9 mouse cellular contexts compared by ENCODE assay signal in the genomic region with DNA sequence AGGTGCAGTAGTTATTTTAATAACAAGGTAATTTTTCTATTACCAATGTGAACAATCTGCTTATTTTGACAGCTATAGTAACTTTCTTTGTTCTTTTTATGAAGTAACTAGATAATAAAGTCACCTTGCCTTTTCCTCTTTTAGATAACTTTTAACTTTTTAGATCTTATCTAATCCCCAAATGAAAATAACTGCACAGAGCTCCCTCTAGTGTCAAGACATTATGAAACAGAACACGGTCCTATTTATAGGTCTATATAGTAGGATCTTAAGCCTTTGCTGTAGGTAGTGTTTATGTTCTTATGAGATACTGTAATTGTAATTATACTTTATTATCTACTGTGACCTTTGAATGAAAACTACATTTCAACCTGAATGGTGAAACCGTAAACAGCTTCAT. TPM values are rescaled to one million over a fixed set of nuclear protein-coding genes. Genes with fewer than 3 reads are reported as not detected.
DNase-seq lines count a peak whose midpoint lies in the region; ATAC-seq and TF ChIP-seq lines count a peak whose summit lies in the region.
"Had no signal": no experiment of that assay in that cellular context is flagged by ENCODE, and none has a peak within 500 bp of the region (broad histone marks: within the 10 kb centered on the region; RNA-seq: fewer than 3 reads in every experiment).

No protein-coding gene starts in this region.

- no peaks in the 10 kb centered on the region for H3K4me1 ChIP-seq in hindbrain, embryonic 11.5 days (replicated peaks; ENCODE audit: control insufficient read depth, insufficient read depth, low read length)
- no peaks in the 10 kb centered on the region for H3K4me1 ChIP-seq in hindbrain, embryonic 16.5 days (ENCODE audit: control insufficient read depth, insufficient read depth, low read depth, low read length)
- H3K4me1 ChIP-seq in midbrain, postnatal 0 days (ENCODE audit: insufficient read depth, low read length) = no peaks in the 10 kb centered on the region
- H3K4me1 ChIP-seq in midbrain, embryonic 10.5 days = no peaks in the 10 kb centered on the region
- H3K4me1 ChIP-seq: lung, embryonic 15.5 days had no signal

- H3K9ac ChIP-seq in hindbrain, embryonic 11.5 days (ENCODE audit: low read depth, low read length) = no peak overlapping the region
- no peak overlapping the region for H3K9ac ChIP-seq in hindbrain, embryonic 16.5 days (ENCODE audit: low read depth, low read length)
- H3K9ac ChIP-seq in midbrain, postnatal 0 days (replicated peaks; ENCODE audit: low read length, poor library complexity, severe bottlenecking) = no peak overlapping the region
- H3K9ac ChIP-seq: lung, embryonic 15.5 days had no signal

- ATAC-seq in hindbrain, embryonic 11.5 days (ENCODE audit: low FRiP score) = no peak
- no peak for ATAC-seq in hindbrain, embryonic 16.5 days
- no peak for ATAC-seq in midbrain, postnatal 0 days (ENCODE audit: low FRiP score)

- peak; percentile 78 for TF ChIP-seq CTCF in midbrain, postnatal 0 days (IDR thresholded peaks at IDR 0.05)

- no peaks in the 10 kb centered on the region for H3K9me3 ChIP-seq in hindbrain, embryonic 11.5 days (ENCODE audit: control insufficient read depth, low read length)
- no peaks in the 10 kb centered on the region for H3K9me3 ChIP-seq in hindbrain, embryonic 16.5 days (ENCODE audit: control insufficient read depth, low read length)
- H3K9me3 ChIP-seq in midbrain, postnatal 0 days (ENCODE audit: low read length) = no peaks in the 10 kb centered on the region
- no peaks in the 10 kb centered on the region for H3K9me3 ChIP-seq in midbrain, embryonic 10.5 days (replicated peaks)
- H3K9me3 ChIP-seq: lung, embryonic 15.5 days had no signal

- H3K4me3 ChIP-seq in hindbrain, embryonic 11.5 days (ENCODE audit: low read depth, low read length) = no peak overlapping the region
- no peak overlapping the region for H3K4me3 ChIP-seq in hindbrain, embryonic 16.5 days (ENCODE audit: low read length)
- H3K4me3 ChIP-seq in midbrain, postnatal 0 days (ENCODE audit: low read depth, low read length) = no peak overlapping the region
- H3K4me3 ChIP-seq in midbrain, embryonic 10.5 days = no peak overlapping the region
- H3K4me3 ChIP-seq: lung, embryonic 15.5 days had no signal

- 0 out of 2 replicates have a peak, but pooled peaks cover 4% of the 10 kb centered on the region for H3K36me3 ChIP-seq in hindbrain, embryonic 11.5 days (ENCODE audit: control insufficient read depth, insufficient read depth, low read length)
- H3K36me3 ChIP-seq in hindbrain, embryonic 16.5 days (ENCODE audit: control insufficient read depth, insufficient read depth, low read length) = peaks cover 14% of the 10 kb centered on the region; the same call in 1 of the 2 replicates
- peaks cover 25% of the 10 kb centered on the region for H3K36me3 ChIP-seq in midbrain, postnatal 0 days (ENCODE audit: insufficient read depth, low read length)
- peaks cover 59% of the 10 kb centered on the region for H3K36me3 ChIP-seq in midbrain, embryonic 10.5 days

- no peak overlapping the region for H3K27ac ChIP-seq in hindbrain, embryonic 11.5 days (ENCODE audit: low read depth, low read length)
- H3K27ac ChIP-seq in hindbrain, embryonic 16.5 days (ENCODE audit: low read depth, low read length) = no peak overlapping the region
- no peak overlapping the region for H3K27ac ChIP-seq in midbrain, postnatal 0 days (ENCODE audit: low read depth, low read length)
- no peak overlapping the region for H3K27ac ChIP-seq in midbrain, embryonic 10.5 days (replicated peaks)
- H3K27ac ChIP-seq: lung, embryonic 15.5 days had no signal

- peak; percentile 33 for DNase-seq in hindbrain, embryonic 11.5 days (ENCODE audit: low spot score)
- DNase-seq in midbrain, postnatal 0 days (ENCODE audit: low spot score) = peak; percentile 83
- DNase-seq in midbrain, embryonic 10.5 days (ENCODE audit: low spot score) = no peak
- DNase-seq in c-Kit-positive CD71-positive TER-119-positive erythroid progenitor cells, embryonic 14.5 days (ENCODE audit: low spot score) = peak; percentile 16
- DNase-seq in telencephalon, adult 2 months (ENCODE audit: low read depth, low spot score) = peak; percentile 51
- no peak for DNase-seq in spleen, adult 18-20 months
- no peak for DNase-seq in gastrocnemius, postnatal 36 days

- WGBS in hindbrain, embryonic 11.5 days = 59% methylated on average over 2 of the region's 2 CpGs
- 58% methylated on average over 2 of the region's 2 CpGs for whole genome bisulfite sequencing in hindbrain, embryonic 16.5 days
- 58% methylated on average over 2 of the region's 2 CpGs for WGBS in midbrain, postnatal 0 days
- WGBS in midbrain, embryonic 10.5 days = 74% methylated on average over 2 of the region's 2 CpGs

- intact Hi-C loops in gastrocnemius, postnatal 36 days (cut with DNase I) = loop anchor here (2.0 to 5.0 kb wide), 2 partner anchors 96 to 149 kb away; a partner anchor contains a TSS

- no peak overlapping the region for H3K4me2 ChIP-seq in hindbrain, embryonic 11.5 days (replicated peaks; ENCODE audit: low read depth, low read length)
- H3K4me2 ChIP-seq in hindbrain, embryonic 16.5 days (ENCODE audit: low read length) = no peak overlapping the region
- no peak overlapping the region for H3K4me2 ChIP-seq in midbrain, postnatal 0 days (ENCODE audit: low read depth, low read length, poor library complexity, severe bottlenecking)
- H3K4me2 ChIP-seq: lung, embryonic 15.5 days had no signal

- no peaks in the 10 kb centered on the region for H3K27me3 ChIP-seq in hindbrain, embryonic 11.5 days (ENCODE audit: control insufficient read depth, insufficient read depth, low read length)
- H3K27me3 ChIP-seq in hindbrain, embryonic 16.5 days (replicated peaks; ENCODE audit: control insufficient read depth, insufficient read depth, low read length) = no peaks in the 10 kb centered on the region
- H3K27me3 ChIP-seq in midbrain, postnatal 0 days (ENCODE audit: insufficient read depth, low read length) = no peaks in the 10 kb centered on the region
- H3K27me3 ChIP-seq in midbrain, embryonic 10.5 days (ENCODE audit: low read depth, poor library complexity, severe bottlenecking) = no peaks in the 10 kb centered on the region
- H3K27me3 ChIP-seq: lung, embryonic 15.5 days had no signal

RNA-seq across cellular contexts. Expression of a gene that starts 41.0 kb away (rescaled TPM):
- 122 and 127 TPM in 2 replicates for polyA plus RNA-seq in hindbrain, embryonic 11.5 days (2014; fragmentation: Nextera tagmentation; extraction: Ambion mirVana)
- 86.6 and 92.8 TPM in 2 replicates for polyA plus RNA-seq in hindbrain, embryonic 16.5 days (2015; fragmentation: Nextera tagmentation; extraction: Ambion mirVana)
- total RNA-seq in midbrain, postnatal 0 days (2014; rRNA removed) = 47.1 and 59.5 TPM in 2 replicates
- 64.6 and 65.1 TPM in 2 replicates for polyA plus RNA-seq in midbrain, postnatal 0 days (2015; fragmentation: Nextera tagmentation; extraction: Ambion mirVana)
- 95.6 and 100 TPM in 2 replicates for polyA plus RNA-seq in midbrain, embryonic 10.5 days (2016; fragmentation: Nextera tagmentation; extraction: Ambion mirVana)
- 10 to 100 TPM; 20.3 to 23.3 TPM for total RNA-seq in gastrocnemius, postnatal 36 days (2021)

Comparison
In these comparisons a context has a peak if more than half of its experiments do, and no peak if none do; other contexts are left out.
1. DNase-seq: peak in hindbrain, embryonic 11.5 days (single experiment), midbrain, postnatal 0 days (single experiment), c-Kit-positive CD71-positive TER-119-positive erythroid progenitor cells, embryonic 14.5 days (single experiment) and telencephalon, adult 2 months (single experiment); none in midbrain, embryonic 10.5 days (single experiment), spleen, adult 18-20 months (0 of 2) and gastrocnemius, postnatal 36 days (0 of 2).